Mouse (Mus musculus) ES-E14 (cell line): ENCODE data around the gene Snx8. TPM values are rescaled to one million over a fixed set of nuclear protein-coding genes. Genes with fewer than 3 reads are reported as not detected.

Experiments used
- DNase-seq: peaks from one replicate; pipeline ENCODE4 v3.0.0-alpha.2; 2013; ENCODE audit warnings: low read depth, low spot score
- H3K27ac ChIP-seq: 2 replicates; pipeline ENCODE4 v1.5.1; 2012; ENCODE audit warnings: low read depth, mild to moderate bottlenecking, low read length, moderate library complexity, mixed read lengths; ENCODE audit not compliant: poor library complexity, insufficient read depth, severe bottlenecking
- H3K36me3 ChIP-seq: 2 replicates; pipeline ENCODE4 v1.6.1; 2012; ENCODE audit warnings: mild to moderate bottlenecking, low read length, moderate library complexity, mixed read lengths; ENCODE audit not compliant: control insufficient read depth, poor library complexity, insufficient read depth, severe bottlenecking
- H3K4me1 ChIP-seq, 2 experiments: fragments of 150-350 bp in 1 of 2; sonication (generic) in 1 of 2; 2 replicates each; pipeline ENCODE4 v1.6.1; 2012; ENCODE audit warnings: low read length in 2 of 2, mild to moderate bottlenecking in 1 of 2, mixed read lengths in 1 of 2; ENCODE audit not compliant: control insufficient read depth in 2 of 2, insufficient read depth in 2 of 2, poor library complexity in 1 of 2
- H3K4me3 ChIP-seq, 2 experiments: fragments of 150-350 bp in 1 of 2; sonication (generic) in 1 of 2; 2 replicates each; pipeline ENCODE4 v1.5.1; 2012; ENCODE audit warnings: low read length in 2 of 2, low read depth in 1 of 2, mild to moderate bottlenecking in 1 of 2, mixed read lengths in 1 of 2; ENCODE audit not compliant: insufficient read depth in 1 of 2, poor library complexity in 1 of 2, severe bottlenecking in 1 of 2
- H3K9ac ChIP-seq: 2 replicates; pipeline ENCODE4 v1.6.1; 2012; ENCODE audit warnings: low read depth, mild to moderate bottlenecking, low read length, mixed read lengths; ENCODE audit not compliant: poor library complexity, insufficient read depth, severe bottlenecking
- H3K9me3 ChIP-seq: fragments of 150-350 bp; sonication (generic); 2 replicates; pipeline ENCODE4 v1.6.1; 2012; ENCODE audit warnings: low read depth, mild to moderate bottlenecking, low read length; ENCODE audit not compliant: control insufficient read depth, insufficient read depth
- CHD2 ChIP-seq: IDR thresholded peaks from 2 replicates; pipeline ENCODE4 v1.6.1; 2014; ENCODE audit warnings: mild to moderate bottlenecking, low read depth, low read length, inconsistent platforms
- HCFC1 ChIP-seq: IDR thresholded peaks from 2 replicates; pipeline ENCODE4 v1.6.1; 2012; ENCODE audit warnings: low read length, inconsistent platforms, borderline replicate concordance; ENCODE audit not compliant: insufficient read depth
- MAFK ChIP-seq: IDR thresholded peaks from 2 replicates; pipeline ENCODE4 v1.6.1; 2014; ENCODE audit warnings: mild to moderate bottlenecking, low read depth, low read length, inconsistent platforms; ENCODE audit not compliant: insufficient read depth
- ZC3H11A ChIP-seq: IDR thresholded peaks from 2 replicates; pipeline ENCODE4 v1.6.1; 2012; ENCODE audit warnings: low read depth, mild to moderate bottlenecking, inconsistent platforms, low read length, borderline replicate concordance
- ZNF384 ChIP-seq: IDR thresholded peaks from 2 replicates; pipeline ENCODE4 v1.6.1; 2012; ENCODE audit warnings: low read depth, low read length, inconsistent platforms
- in situ Hi-C, 2 experiments: fragments of 600-800 bp; cut with MboI; formaldehyde crosslinking; loops; one replicate each; pipeline ENCODE4 v1.15.1; 2025; ENCODE audit warnings: low sequenced_read_pairs in 2 of 2, inconsistent platforms in 1 of 2; ENCODE audit not compliant: unreplicated experiment in 2 of 2
- total RNA-seq: library from RNA; depleted of rRNA; stranded (reverse); fragments of 300-350 nt; gene quantifications from 2 replicates; pipeline ENCODE4 v1.2.3, GENCODE M21; 2012; rRNA removed

Snx8 gene
- total RNA-seq = 27.9 and 41.4 TPM in 2 replicates

DNA sequence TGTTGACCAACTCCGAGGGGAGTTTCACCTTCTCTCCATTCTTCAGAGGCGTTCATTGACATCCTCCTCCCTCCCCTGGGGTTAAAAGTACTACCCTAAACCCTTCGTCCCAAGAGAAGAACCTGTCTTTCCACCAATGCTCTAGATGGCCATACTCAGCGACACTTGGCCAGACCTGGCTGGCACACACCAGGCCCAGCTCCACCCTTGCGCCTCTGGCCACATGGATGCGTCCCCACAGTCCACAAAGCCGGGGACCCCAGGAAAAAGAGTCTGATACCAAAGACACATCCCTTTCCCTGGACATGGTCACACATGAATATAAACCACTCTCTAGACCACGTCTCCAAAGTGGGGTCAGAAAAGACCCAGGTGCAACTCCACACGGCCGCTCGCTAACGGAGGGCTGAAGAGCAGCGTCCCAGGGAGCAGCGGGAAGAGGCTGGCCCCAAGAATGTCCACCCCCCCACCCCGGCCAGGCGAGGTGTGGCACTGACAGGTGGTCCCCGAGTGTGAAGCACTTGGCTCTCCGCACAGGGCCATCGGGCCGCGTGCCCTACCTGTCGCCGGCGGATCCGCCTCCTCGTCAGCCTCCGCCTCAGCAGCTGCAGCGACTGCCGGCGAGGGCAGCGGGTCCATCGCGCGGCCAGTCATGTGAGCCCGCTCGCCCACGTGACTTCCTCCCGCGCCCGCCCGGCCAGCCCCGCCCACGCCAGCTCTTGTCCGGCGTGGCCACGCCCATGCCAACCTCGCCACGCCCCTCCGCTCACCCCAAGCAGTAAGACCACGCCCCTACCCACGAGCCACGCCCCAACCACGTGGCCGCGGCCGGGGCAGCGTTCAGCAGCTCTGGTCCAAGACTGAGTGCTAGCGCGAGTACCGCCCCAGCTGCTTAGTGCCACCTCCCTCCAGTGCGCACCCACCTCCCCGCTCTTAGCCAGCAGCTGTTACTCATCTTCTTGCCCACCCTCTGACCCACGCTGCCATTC is at the start of gene Snx8:
Gene Snx8 (minus strand): TSS at position 675 of the 989 bp plus-strand sequence.
- Histone ChIP-seq H3K27ac (no peak within 1 kb of the TSS), H3K9me3 (no peaks in the 10 kb centered on the region), H3K4me1 (peaks cover 0 to 3% of the 10 kb centered on the region in 2 experiments; a peak in 2 of 4 replicates)

DNA sequence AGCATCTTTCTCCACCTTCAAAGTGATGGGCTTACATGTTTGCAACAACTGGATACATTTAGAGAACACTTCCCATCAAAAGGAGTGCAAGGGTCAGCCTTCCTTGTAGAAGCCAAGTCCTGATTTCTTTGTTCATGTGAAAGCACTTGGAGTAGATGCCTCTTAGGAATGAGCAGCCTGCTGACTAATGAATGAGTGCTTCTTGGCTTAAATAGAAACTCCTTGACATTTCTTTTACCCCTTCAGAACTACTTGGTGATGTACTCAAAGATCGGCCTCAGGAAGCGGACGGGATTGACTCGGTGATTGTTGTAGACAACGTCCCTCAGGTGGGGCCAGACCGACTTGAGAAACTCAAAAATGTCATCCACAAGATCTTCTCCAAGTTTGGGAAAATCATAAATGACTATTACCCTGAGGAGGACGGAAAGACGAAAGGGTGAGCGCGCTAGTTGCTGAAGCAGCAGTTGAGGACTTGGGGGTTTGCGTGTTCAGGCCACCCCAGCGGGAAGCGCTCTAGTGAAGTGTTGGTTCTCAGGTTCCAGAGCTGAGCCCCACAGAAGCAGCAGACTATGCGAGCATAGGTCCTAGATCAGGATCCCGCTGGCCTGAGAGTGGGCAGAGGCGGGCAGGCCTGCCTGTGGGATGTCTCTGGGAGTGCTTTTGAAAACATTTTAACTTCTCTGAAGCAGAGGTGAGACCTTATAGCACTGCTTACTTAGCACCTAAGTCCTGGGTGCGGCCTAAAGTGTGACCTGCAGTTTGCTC is 36.1 kb upstream of the Snx8 start:
- no peak for TF ChIP-seq ZNF384
- TF ChIP-seq MAFK = no peak
- no peak for TF ChIP-seq ZC3H11A
- no peak for TF ChIP-seq CHD2
- TF ChIP-seq HCFC1 = no peak
- Histone ChIP-seq H3K4me3 (no peak overlapping the region), H3K36me3 (peaks cover 56% of the 10 kb centered on the region), H3K9ac (no peak overlapping the region), H3K4me1 (peaks cover 0 to 8% of the 10 kb centered on the region in 2 experiments; a peak in 1 of 4 replicates), H3K27ac (no peak overlapping the region), H3K9me3 (no peaks in the 10 kb centered on the region)
- in situ Hi-C loops = no loop called here
- DNase-seq = no peak

More for the DNA sequence above, at the start of gene Snx8:
- peak within 1 kb of the TSS; percentile 85 for H3K9ac ChIP-seq
- peak within 1 kb of the TSS; percentile 88 to 94 for H3K4me3 ChIP-seq
- DNase-seq = peak; percentile 91
- in situ Hi-C loops = no loop called here
- TF ChIP-seq HCFC1 (0 out of 2 replicates have a peak, but pooled peaks have one; percentile 42), ZC3H11A (no peak)
- H3K36me3 ChIP-seq = no peaks in the 10 kb centered on the region

GRCm38 (mm10) chr5:140420616-140421015 is 31.6 kb upstream of the Snx8 start:
- no peak for DNase-seq
- TF ChIP-seq HCFC1 (no peak), CHD2 (no peak), ZNF384 (no peak), MAFK (no peak), ZC3H11A (no peak)
- H3K4me3 ChIP-seq = peak overlapping the region; percentile 66 to 98
- peaks cover 17% of the 10 kb centered on the region for H3K36me3 ChIP-seq
- no peak overlapping the region for H3K27ac ChIP-seq
- no peaks in the 10 kb centered on the region for H3K9me3 ChIP-seq
- in situ Hi-C loops = loop anchor here (25.0 kb wide), 1 partner anchor 583 kb away; the partner anchor contains the start of genes Gm26938 (in 2 of the 2) and Psmg3 (in 2 of the 2)
- peak overlapping the region; percentile 41; the same call in 1 of the 2 replicates for H3K9ac ChIP-seq
- peaks cover 0 to 8% of the 10 kb centered on the region in 2 experiments; a peak in 1 of 4 replicates for H3K4me1 ChIP-seq

DNA sequence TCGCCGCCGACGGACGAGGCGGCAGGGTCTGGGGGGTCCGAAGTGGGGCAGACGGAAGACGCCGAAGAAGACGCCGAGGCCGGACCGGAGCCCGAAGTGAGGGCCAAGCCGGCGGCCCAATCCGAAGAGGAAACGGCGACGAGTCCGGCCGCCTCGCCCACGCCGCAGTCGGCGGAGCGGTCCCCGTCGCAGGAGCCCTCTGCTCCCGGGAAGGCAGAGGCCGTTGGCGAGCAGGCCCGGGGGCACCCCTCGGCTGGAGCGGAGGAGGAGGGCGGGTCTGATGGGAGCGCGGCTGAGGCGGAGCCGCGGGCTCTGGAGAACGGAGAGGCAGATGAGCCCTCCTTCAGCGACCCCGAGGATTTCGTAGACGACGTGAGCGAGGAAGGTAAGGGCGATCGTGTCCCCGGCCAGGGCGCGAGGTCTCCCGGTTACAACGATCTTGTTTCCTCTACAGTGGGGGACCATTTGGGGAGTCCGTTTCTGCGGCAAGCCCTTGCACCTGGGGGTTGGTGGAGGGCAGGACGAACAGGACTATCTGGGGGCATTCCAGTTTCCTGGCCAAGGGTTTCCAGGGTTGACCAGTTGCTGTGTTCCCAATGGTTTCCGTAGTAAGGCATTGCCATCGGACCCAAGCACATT is 30.5 kb upstream of the Snx8 start:
- in situ Hi-C loops = loop anchor here (25.0 kb wide), 1 partner anchor 582 kb away; the partner anchor contains the start of genes Gm26938 (in 2 of the 2) and Psmg3 (in 2 of the 2)

More for the DNA sequence above, 30.5 kb upstream of the Snx8 start:
- Histone ChIP-seq H3K4me3 (peak overlapping the region; percentile 66 to 98), H3K9ac (peak overlapping the region; percentile 99), H3K9me3 (no peaks in the 10 kb centered on the region), H3K4me1 (peaks cover 0 to 8% of the 10 kb centered on the region in 2 experiments; a peak in 1 of 4 replicates), H3K27ac (peak overlapping the region; percentile 77; the same call in 1 of the 2 replicates), H3K36me3 (peaks cover 12% of the 10 kb centered on the region; the same call in 1 of the 2 replicates)
- no peak for DNase-seq
- no peak for TF ChIP-seq ZNF384
- no peak for TF ChIP-seq HCFC1
- TF ChIP-seq ZC3H11A = no peak
- TF ChIP-seq MAFK = no peak
